15 mouse cellular contexts compared by ENCODE assay signal in genomic region chr6:100304831-100305230, GRCm38 (mm10).
"Had no signal": no experiment of that assay in that cellular context is flagged by ENCODE, and none has a peak within 500 bp of the region (broad histone marks: within the 10 kb centered on the region; RNA-seq: fewer than 3 reads in every experiment).

No protein-coding gene starts in this region.

- H3K4me3 ChIP-seq: kidney, embryonic 15.5 days; liver, embryonic 15.5 days; megakaryocyte, embryonic 14.5 days; midbrain, embryonic 13.5 days; myocyte; neural tube, embryonic 15.5 days had no signal

- H3K27me3 ChIP-seq: liver, embryonic 15.5 days had no signal

- H3K27ac ChIP-seq: kidney, embryonic 15.5 days; liver, embryonic 15.5 days; macrophage; midbrain, embryonic 13.5 days; neural tube, embryonic 15.5 days had no signal

- H3K4me1 ChIP-seq: megakaryocyte, embryonic 14.5 days; midbrain, embryonic 13.5 days; neural tube, embryonic 15.5 days had no signal

- H3K36me3 ChIP-seq: kidney, embryonic 15.5 days; liver, embryonic 15.5 days; midbrain, embryonic 13.5 days; neural tube, embryonic 15.5 days had no signal

- DNase-seq: kidney, adult 2 months; kidney, postnatal 14 days; left cerebral cortex, postnatal 4 days; lung, adult 2 months; lung, postnatal 10 days; right cerebral cortex, postnatal 14 days; thymus, adult 18-20 months; thymus, postnatal 14 days had no signal

- H3K9me3 ChIP-seq: kidney, embryonic 15.5 days; liver, embryonic 15.5 days; megakaryocyte, embryonic 14.5 days; midbrain, embryonic 13.5 days; neural tube, embryonic 15.5 days had no signal
